Mouse (Mus musculus) lung, postnatal 0 days (tissue): ENCODE measurements at regions not wholly inside any gene's neighbourhood (a gene's known extent, or its start where the extent isn't known, plus 50 kb on each side); places are given as distances from the start of the nearest gene placed in this dataset.

Experiments used
- CTCF ChIP-seq: IDR thresholded peaks from 2 replicates; pipeline ENCODE4 v1.5.1; 2016; ENCODE audit warnings: antibody characterized with exemption, mild to moderate bottlenecking
- EP300 ChIP-seq: IDR thresholded peaks from 2 replicates; pipeline ENCODE4 v1.6.1; 2016; ENCODE audit warnings: antibody characterized with exemption, mild to moderate bottlenecking, control low read depth

DNA sequence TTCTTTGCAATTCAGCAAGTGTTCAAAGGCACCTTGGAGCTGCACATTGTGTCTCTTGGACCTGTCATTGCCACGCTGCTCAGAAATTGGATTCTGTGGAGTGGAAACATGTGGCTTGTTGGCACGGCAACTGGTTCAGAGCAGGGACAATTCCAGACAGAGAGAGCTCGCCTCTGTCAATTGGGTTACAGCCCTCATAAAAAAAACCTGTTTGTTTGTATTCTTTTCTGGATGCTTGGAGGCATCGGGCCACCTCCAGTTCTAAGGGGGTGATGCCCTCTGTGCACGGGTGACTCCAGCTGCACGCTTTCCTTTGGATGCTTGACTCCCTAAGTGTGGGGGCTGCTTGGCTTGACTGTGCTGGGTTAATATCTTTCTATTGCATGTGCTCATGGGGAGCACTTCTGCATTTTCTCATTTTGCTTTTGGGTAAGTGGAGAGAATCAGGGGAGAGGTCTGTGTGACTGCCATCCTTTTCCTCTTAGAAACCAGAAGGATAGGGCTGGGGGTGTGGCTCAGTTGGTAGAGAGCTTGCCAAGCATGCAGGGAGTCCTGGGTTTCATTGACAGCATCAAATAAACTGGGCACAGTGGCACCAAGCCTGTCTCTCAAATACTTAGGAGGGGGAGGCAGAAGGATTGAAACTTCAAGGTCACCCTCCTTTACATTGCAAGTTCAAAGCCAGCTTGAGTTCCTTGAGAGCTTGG lies 130.6 kb upstream of the Auts2 start:
- TF ChIP-seq EP300 = no peak
- TF ChIP-seq CTCF = no peak
